Mouse (Mus musculus): Measurements from ENCODE around the gene Exoc3l4. TPM values are rescaled to one million over a fixed set of nuclear protein-coding genes. Genes with fewer than 3 reads are reported as not detected.

The Exoc3l4 gene
- 36.2 and 50.4 TPM in 2 replicates for polyA plus RNA-seq (2012; rRNA removed)

- DNase-seq (ENCODE audit: low read depth in 1 of 2, low spot score in 2 of 2) = no peak
- Histone ChIP-seq H3K4me3 (ENCODE audit: extremely low read depth, insufficient read depth, insufficient read length) (peak within 1 kb of the TSS; percentile 31; the same call in 1 of the 2 replicates), H3K4me1 (ENCODE audit: control insufficient read depth, insufficient read depth, insufficient read length) (no peaks in the 10 kb centered on the region; the same call in 1 of the 2 replicates), H3K27ac (ENCODE audit: insufficient read depth, low read length) (peak within 1 kb of the TSS; percentile 28; the same call in 1 of the 2 replicates), H3K36me3 (ENCODE audit: control insufficient read depth, insufficient read depth, low read length) (no peaks in the 10 kb centered on the region), H3K27me3 (ENCODE audit: control insufficient read depth, insufficient read depth, low read length) (no peaks in the 10 kb centered on the region; the same call in 1 of the 2 replicates)
- WGBS = 14% methylated on average over 17 of the region's 17 CpGs
- TF ChIP-seq POLR2A (IDR thresholded peaks at IDR 0.05; ENCODE audit: low read depth, low read length) (no peak), CTCF (IDR thresholded peaks at IDR 0.05; ENCODE audit: extremely low read depth, insufficient read depth, insufficient read length, insufficient replicate concordance) (no peak)
Observed at GRCm38 (mm10) chr12:111416921-111417779, at the start of gene Exoc3l4. TSS of gene Exoc3l4 (plus strand) at chr12:111417017.

GRCm38 (mm10) chr12:111367065-111367464 lies 49.8 kb upstream of the Exoc3l4 start:
- TF ChIP-seq POLR2A (IDR thresholded peaks at IDR 0.05; ENCODE audit: low read depth, low read length) (no peak), CTCF (IDR thresholded peaks at IDR 0.05; ENCODE audit: extremely low read depth, insufficient read depth, insufficient read length, insufficient replicate concordance) (no peak)
- Histone ChIP-seq H3K4me3 (ENCODE audit: extremely low read depth, insufficient read depth, insufficient read length) (no peak overlapping the region), H3K27me3 (ENCODE audit: control insufficient read depth, insufficient read depth, low read length) (no peaks in the 10 kb centered on the region), H3K4me1 (ENCODE audit: control insufficient read depth, insufficient read depth, insufficient read length) (peaks cover 5% of the 10 kb centered on the region; the same call in 1 of the 2 replicates), H3K27ac (ENCODE audit: insufficient read depth, low read length) (no peak overlapping the region), H3K36me3 (ENCODE audit: control insufficient read depth, insufficient read depth, low read length) (no peaks in the 10 kb centered on the region)
- 80% methylated on average over 7 of the region's 7 CpGs for WGBS
- DNase-seq (ENCODE audit: low read depth in 1 of 2, low spot score in 2 of 2) = no peak

GRCm38 (mm10) chr12:111370249-111370648 lies 46.6 kb upstream of the Exoc3l4 start:
- Histone ChIP-seq H3K4me1 (ENCODE audit: control insufficient read depth, insufficient read depth, insufficient read length) (peaks cover 3% of the 10 kb centered on the region; the same call in 1 of the 2 replicates), H3K4me3 (ENCODE audit: extremely low read depth, insufficient read depth, insufficient read length) (no peak overlapping the region), H3K36me3 (ENCODE audit: control insufficient read depth, insufficient read depth, low read length) (no peaks in the 10 kb centered on the region), H3K27me3 (ENCODE audit: control insufficient read depth, insufficient read depth, low read length) (no peaks in the 10 kb centered on the region), H3K27ac (ENCODE audit: insufficient read depth, low read length) (no peak overlapping the region)
- DNase-seq (ENCODE audit: low read depth in 1 of 2, low spot score in 2 of 2) = no peak
- 59% methylated on average over 4 of the region's 4 CpGs for WGBS
- no peak for TF ChIP-seq CTCF (IDR thresholded peaks at IDR 0.05; ENCODE audit: extremely low read depth, insufficient read depth, insufficient read length, insufficient replicate concordance)
- TF ChIP-seq POLR2A (IDR thresholded peaks at IDR 0.05; ENCODE audit: low read depth, low read length) = no peak

DNA sequence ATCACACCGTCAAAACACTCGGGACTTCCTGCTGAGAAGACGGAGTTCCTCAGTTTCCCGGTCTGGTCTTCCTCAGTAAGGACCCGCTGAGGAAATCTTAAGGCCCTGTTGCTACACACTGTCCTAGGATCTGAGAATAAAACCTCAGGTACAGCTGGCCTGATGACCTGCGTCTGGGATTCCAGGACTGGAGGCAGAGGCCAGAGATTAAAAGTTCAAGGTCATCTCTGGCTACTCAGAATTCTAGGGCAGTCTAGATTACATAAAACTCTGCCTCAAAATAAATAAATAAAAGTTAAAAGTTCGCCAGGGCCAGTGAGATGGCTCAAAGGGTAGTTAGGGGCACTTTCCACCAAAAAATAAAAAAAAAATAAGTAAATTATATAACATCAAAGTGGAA lies 44.9 kb upstream of the Exoc3l4 start:
- H3K4me1 ChIP-seq (ENCODE audit: control insufficient read depth, insufficient read depth, insufficient read length) = peaks cover 4% of the 10 kb centered on the region
- TF ChIP-seq POLR2A (IDR thresholded peaks at IDR 0.05; ENCODE audit: low read depth, low read length) (no peak), CTCF (IDR thresholded peaks at IDR 0.05; ENCODE audit: extremely low read depth, insufficient read depth, insufficient read length, insufficient replicate concordance) (no peak)
- H3K36me3 ChIP-seq (ENCODE audit: control insufficient read depth, insufficient read depth, low read length) = no peaks in the 10 kb centered on the region
- no peak for DNase-seq (ENCODE audit: low read depth in 1 of 2, low spot score in 2 of 2)
- WGBS = 79% methylated on average over 7 of the region's 7 CpGs
- no peak overlapping the region for H3K4me3 ChIP-seq (ENCODE audit: extremely low read depth, insufficient read depth, insufficient read length)
- H3K27me3 ChIP-seq (ENCODE audit: control insufficient read depth, insufficient read depth, low read length) = peaks cover 2% of the 10 kb centered on the region; the same call in 1 of the 2 replicates
- H3K27ac ChIP-seq (ENCODE audit: insufficient read depth, low read length) = no peak overlapping the region

GRCm38 (mm10) chr12:111373411-111373810 lies 43.4 kb upstream of the Exoc3l4 start:
- Histone ChIP-seq H3K4me1 (ENCODE audit: control insufficient read depth, insufficient read depth, insufficient read length) (peaks cover 10% of the 10 kb centered on the region), H3K4me3 (ENCODE audit: extremely low read depth, insufficient read depth, insufficient read length) (no peak overlapping the region), H3K36me3 (ENCODE audit: control insufficient read depth, insufficient read depth, low read length) (no peaks in the 10 kb centered on the region), H3K27ac (ENCODE audit: insufficient read depth, low read length) (no peak overlapping the region), H3K27me3 (ENCODE audit: control insufficient read depth, insufficient read depth, low read length) (peaks cover 10% of the 10 kb centered on the region)
- DNase-seq (ENCODE audit: low read depth in 1 of 2, low spot score in 2 of 2) = no peak
- WGBS = 89% methylated on average over 6 of the region's 6 CpGs
- TF ChIP-seq CTCF (IDR thresholded peaks at IDR 0.05; ENCODE audit: extremely low read depth, insufficient read depth, insufficient read length, insufficient replicate concordance) (no peak), POLR2A (IDR thresholded peaks at IDR 0.05; ENCODE audit: low read depth, low read length) (no peak)

- H3K4me3 ChIP-seq (ENCODE audit: extremely low read depth, insufficient read depth, insufficient read length) = no peak overlapping the region
- H3K4me1 ChIP-seq (ENCODE audit: control insufficient read depth, insufficient read depth, insufficient read length) = peaks cover 10% of the 10 kb centered on the region
- no peak overlapping the region for H3K27ac ChIP-seq (ENCODE audit: insufficient read depth, low read length)
- TF ChIP-seq CTCF (IDR thresholded peaks at IDR 0.05; ENCODE audit: extremely low read depth, insufficient read depth, insufficient read length, insufficient replicate concordance) (no peak), POLR2A (IDR thresholded peaks at IDR 0.05; ENCODE audit: low read depth, low read length) (no peak)
- H3K36me3 ChIP-seq (ENCODE audit: control insufficient read depth, insufficient read depth, low read length) = no peaks in the 10 kb centered on the region
- 85% methylated on average over 10 of the region's 10 CpGs for WGBS
- no peak for DNase-seq (ENCODE audit: low read depth in 1 of 2, low spot score in 2 of 2)
- peaks cover 10% of the 10 kb centered on the region for H3K27me3 ChIP-seq (ENCODE audit: control insufficient read depth, insufficient read depth, low read length)
Observed at GRCm38 (mm10) chr12:111374727-111375126, 42.1 kb upstream of the Exoc3l4 start.

- 68% methylated on average over 12 of the region's 12 CpGs for WGBS
Observed at GRCm38 (mm10) chr12:111375559-111375958, 41.3 kb upstream of the Exoc3l4 start.

More at GRCm38 (mm10) chr12:111375559-111375958, 41.3 kb upstream of the Exoc3l4 start:
- TF ChIP-seq CTCF (IDR thresholded peaks at IDR 0.05; ENCODE audit: extremely low read depth, insufficient read depth, insufficient read length, insufficient replicate concordance) (no peak), POLR2A (IDR thresholded peaks at IDR 0.05; ENCODE audit: low read depth, low read length) (no peak)
- no peaks in the 10 kb centered on the region for H3K36me3 ChIP-seq (ENCODE audit: control insufficient read depth, insufficient read depth, low read length)
- DNase-seq (ENCODE audit: low read depth in 1 of 2, low spot score in 2 of 2) = no peak
- peaks cover 10% of the 10 kb centered on the region for H3K4me1 ChIP-seq (ENCODE audit: control insufficient read depth, insufficient read depth, insufficient read length)
- H3K27ac ChIP-seq (ENCODE audit: insufficient read depth, low read length) = no peak overlapping the region
- H3K27me3 ChIP-seq (ENCODE audit: control insufficient read depth, insufficient read depth, low read length) = peaks cover 10% of the 10 kb centered on the region
- no peak overlapping the region for H3K4me3 ChIP-seq (ENCODE audit: extremely low read depth, insufficient read depth, insufficient read length)
